Mouse (Mus musculus) neural tube, embryonic 15.5 days (tissue): Measurements from ENCODE around the gene Gm20388. TPM values are rescaled to one million over a fixed set of nuclear protein-coding genes. Genes with fewer than 3 reads are reported as not detected.

Experiments
- ATAC-seq: fragments of 200-750 bp; cut with Nextera tagmentation; 2 replicates; pipeline ENCODE4 v1.8.0; 2017; ENCODE audit warnings: mild to moderate bottlenecking, moderate TSS enrichment, moderate library complexity; ENCODE audit not compliant: low FRiP score
- H3K27ac ChIP-seq: fragments of 300-500 bp; sonication (generic); replicated peaks from 2 replicates; pipeline ENCODE4 v1.5.1; 2015; ENCODE audit warnings: mild to moderate bottlenecking, inconsistent platforms
- H3K27me3 ChIP-seq: fragments of 300-500 bp; sonication (generic); replicated peaks from 2 replicates; pipeline ENCODE4 v1.6.1; 2015; ENCODE audit warnings: inconsistent platforms
- H3K36me3 ChIP-seq: fragments of 300-500 bp; sonication (generic); 2 replicates; pipeline ENCODE4 v1.6.1; 2015; ENCODE audit warnings: inconsistent platforms
- H3K4me1 ChIP-seq: fragments of 300-500 bp; sonication (generic); 2 replicates; pipeline ENCODE4 v1.6.1; 2015; ENCODE audit warnings: inconsistent platforms
- H3K4me2 ChIP-seq: fragments of 300-500 bp; sonication (generic); 2 replicates; pipeline ENCODE4 v1.6.1; 2015; ENCODE audit warnings: inconsistent platforms, mild to moderate bottlenecking, moderate library complexity
- H3K4me3 ChIP-seq: fragments of 300-500 bp; sonication (generic); replicated peaks from 2 replicates; pipeline ENCODE4 v1.5.1; 2015; ENCODE audit warnings: mild to moderate bottlenecking, inconsistent platforms
- H3K9ac ChIP-seq: fragments of 300-500 bp; sonication (generic); replicated peaks from 2 replicates; pipeline ENCODE4 v1.6.1; 2015; ENCODE audit warnings: mild to moderate bottlenecking, inconsistent platforms
- H3K9me3 ChIP-seq: fragments of 300-500 bp; sonication (generic); replicated peaks from 2 replicates; pipeline ENCODE4 v1.6.1; 2016; ENCODE audit warnings: inconsistent platforms
- WGBS: fragments of 180-500 bp; shearing (Covaris S2); methylation state at CpG from one replicate; pipeline ENCODE4 v1.1.7; 2015; ENCODE audit warnings: mixed read lengths; 5-methylcytosine and 5-hydroxymethylcytosine counted together
- polyA plus RNA-seq: library from polyadenylated mRNA; unstranded; fragments of >200 nt; fragmentation: Nextera tagmentation; extraction: Ambion mirVana; gene quantifications from 2 replicates; pipeline ENCODE4 v1.2.1, GENCODE M21; 2015

The Gm20388 gene
- polyA plus RNA-seq, 1 experiment from 2014 or later = not detected

- no peaks in the 10 kb centered on the region for H3K9me3 ChIP-seq
- no peak for ATAC-seq
Measured at GRCm38 (mm10) chr8:121683083-121683832, 1772.6 kb downstream of the Gm20388 start.

GRCm38 (mm10) chr8:121685419-121685818 is 1774.8 kb downstream of the Gm20388 start:
- H3K4me1 ChIP-seq = peaks cover 10% of the 10 kb centered on the region
- whole genome bisulfite sequencing = 14% methylated on average over 4 of the region's 4 CpGs
- no peaks in the 10 kb centered on the region for H3K27me3 ChIP-seq
- H3K4me2 ChIP-seq = no peak overlapping the region
- H3K9ac ChIP-seq = no peak overlapping the region
- no peak overlapping the region for H3K4me3 ChIP-seq
- no peak for ATAC-seq
- no peak overlapping the region for H3K27ac ChIP-seq
- no peaks in the 10 kb centered on the region for H3K36me3 ChIP-seq
- no peaks in the 10 kb centered on the region for H3K9me3 ChIP-seq

More at GRCm38 (mm10) chr8:121683083-121683832, 1772.6 kb downstream of the Gm20388 start:
- Histone ChIP-seq H3K36me3 (no peaks in the 10 kb centered on the region), H3K9ac (no peak overlapping the region), H3K4me3 (no peak overlapping the region), H3K4me1 (peaks cover 10% of the 10 kb centered on the region), H3K27ac (no peak overlapping the region), H3K4me2 (no peak overlapping the region), H3K27me3 (no peaks in the 10 kb centered on the region)
- WGBS = 78% methylated on average over 10 of the region's 10 CpGs

GRCm38 (mm10) chr8:121687455-121688161 is 1777.0 kb downstream of the Gm20388 start:
- Histone ChIP-seq H3K27me3 (no peaks in the 10 kb centered on the region), H3K4me3 (no peak overlapping the region), H3K9ac (no peak overlapping the region), H3K36me3 (no peaks in the 10 kb centered on the region), H3K4me1 (peaks cover 10% of the 10 kb centered on the region), H3K9me3 (no peaks in the 10 kb centered on the region), H3K4me2 (no peak overlapping the region), H3K27ac (peak overlapping the region; percentile 79)
- ATAC-seq = peak; percentile 78
- 55% methylated on average over 14 of the region's 14 CpGs for WGBS

- no peak for ATAC-seq
Measured at GRCm38 (mm10) chr8:121688496-121688895, 1777.9 kb downstream of the Gm20388 start.

GRCm38 (mm10) chr8:121694453-121694852 is 1783.8 kb downstream of the Gm20388 start:
- H3K36me3 ChIP-seq = no peaks in the 10 kb centered on the region
- 53% methylated on average over 4 of the region's 4 CpGs for WGBS
- H3K4me1 ChIP-seq = peaks cover 17% of the 10 kb centered on the region
- no peak overlapping the region for H3K9ac ChIP-seq
- no peak overlapping the region for H3K4me3 ChIP-seq
- no peaks in the 10 kb centered on the region for H3K27me3 ChIP-seq
- H3K27ac ChIP-seq = no peak overlapping the region
- no peak overlapping the region for H3K4me2 ChIP-seq
- no peaks in the 10 kb centered on the region for H3K9me3 ChIP-seq
- ATAC-seq = no peak

More at GRCm38 (mm10) chr8:121688496-121688895, 1777.9 kb downstream of the Gm20388 start:
- Histone ChIP-seq H3K27me3 (no peaks in the 10 kb centered on the region), H3K9me3 (no peaks in the 10 kb centered on the region), H3K9ac (no peak overlapping the region), H3K4me2 (no peak overlapping the region), H3K4me3 (no peak overlapping the region), H3K36me3 (no peaks in the 10 kb centered on the region), H3K4me1 (peaks cover 10% of the 10 kb centered on the region), H3K27ac (peak overlapping the region; percentile 79)
- 42% methylated on average over 5 of the region's 5 CpGs for WGBS

GRCm38 (mm10) chr8:121695585-121696184 is 1785.0 kb downstream of the Gm20388 start:
- Histone ChIP-seq H3K36me3 (no peaks in the 10 kb centered on the region), H3K27me3 (no peaks in the 10 kb centered on the region), H3K4me2 (no peak overlapping the region), H3K4me3 (no peak overlapping the region), H3K27ac (no peak overlapping the region), H3K9ac (no peak overlapping the region), H3K4me1 (peaks cover 17% of the 10 kb centered on the region), H3K9me3 (no peaks in the 10 kb centered on the region)
- ATAC-seq = no peak
- WGBS = 90% methylated on average over 6 of the region's 6 CpGs

GRCm38 (mm10) chr8:121697735-121698614 is 1787.3 kb downstream of the Gm20388 start:
- Histone ChIP-seq H3K9ac (0 out of 2 replicates have a peak overlapping the region, but pooled peaks have one; percentile 23), H3K4me1 (peaks cover 17% of the 10 kb centered on the region), H3K27ac (peak overlapping the region; percentile 80), H3K9me3 (no peaks in the 10 kb centered on the region), H3K4me3 (no peak overlapping the region; the same call in 1 of the 2 replicates), H3K36me3 (no peaks in the 10 kb centered on the region), H3K4me2 (peak overlapping the region; percentile 48), H3K27me3 (no peaks in the 10 kb centered on the region)
- WGBS = 2% methylated on average over 16 of the region's 17 CpGs
- peak; percentile 62 for ATAC-seq

- Histone ChIP-seq H3K9me3 (no peaks in the 10 kb centered on the region), H3K4me3 (no peak overlapping the region), H3K4me2 (peak overlapping the region; percentile 48), H3K27me3 (no peaks in the 10 kb centered on the region), H3K36me3 (no peaks in the 10 kb centered on the region), H3K27ac (peak overlapping the region; percentile 80), H3K9ac (0 out of 2 replicates have a peak overlapping the region, but pooled peaks have one; percentile 23), H3K4me1 (peaks cover 17% of the 10 kb centered on the region)
- peak; percentile 25; the same call in 1 of the 2 replicates for ATAC-seq
- WGBS = 8% methylated on average over 9 of the region's 9 CpGs
Measured at GRCm38 (mm10) chr8:121698615-121699101, 1788.0 kb downstream of the Gm20388 start.

GRCm38 (mm10) chr8:121699936-121700335 is 1789.3 kb downstream of the Gm20388 start:
- no peak overlapping the region for H3K4me3 ChIP-seq
- ATAC-seq = no peak
- H3K9ac ChIP-seq = no peak overlapping the region
- H3K36me3 ChIP-seq = no peaks in the 10 kb centered on the region
- H3K27ac ChIP-seq = no peak overlapping the region
- WGBS = 89% methylated on average over 2 of the region's 2 CpGs
- H3K4me1 ChIP-seq = peaks cover 17% of the 10 kb centered on the region
- H3K4me2 ChIP-seq = no peak overlapping the region
- no peaks in the 10 kb centered on the region for H3K27me3 ChIP-seq
- H3K9me3 ChIP-seq = no peaks in the 10 kb centered on the region

- Histone ChIP-seq H3K36me3 (no peaks in the 10 kb centered on the region), H3K27me3 (no peaks in the 10 kb centered on the region), H3K4me2 (no peak overlapping the region), H3K9ac (no peak overlapping the region), H3K4me1 (0 out of 2 replicates have a peak, but pooled peaks cover 2% of the 10 kb centered on the region), H3K4me3 (no peak overlapping the region), H3K9me3 (no peaks in the 10 kb centered on the region), H3K27ac (no peak overlapping the region)
- ATAC-seq = no peak
- 70% methylated on average over 3 of the region's 3 CpGs for whole genome bisulfite sequencing
Measured at GRCm38 (mm10) chr8:121705174-121705573, 1794.5 kb downstream of the Gm20388 start.

- Histone ChIP-seq H3K4me1 (0 out of 2 replicates have a peak, but pooled peaks cover 2% of the 10 kb centered on the region), H3K4me3 (no peak overlapping the region), H3K27ac (no peak overlapping the region), H3K27me3 (no peaks in the 10 kb centered on the region), H3K4me2 (no peak overlapping the region), H3K9me3 (no peaks in the 10 kb centered on the region), H3K36me3 (no peaks in the 10 kb centered on the region), H3K9ac (no peak overlapping the region)
- no peak for ATAC-seq
- WGBS = 89% methylated on average over 11 of the region's 11 CpGs
Measured at GRCm38 (mm10) chr8:121706956-121707355, 1796.3 kb downstream of the Gm20388 start.
